Comparison of ENCODE assay signal across 10 mouse cellular contexts in genomic region chr10:25432351-25432750, GRCm38 (mm10).
A peak's percentile ranks its signal among the peaks of the same experiment; 100 is the strongest.
DNase-seq lines count a peak whose midpoint lies in the region; ATAC-seq lines count a peak whose summit lies in the region.
"Had no signal": no experiment of that assay in that cellular context is flagged by ENCODE, and none has a peak within 500 bp of the region (broad histone marks: within the 10 kb centered on the region; RNA-seq: fewer than 3 reads in every experiment).

No protein-coding gene starts in this region.

- H3K4me3 ChIP-seq in limb, embryonic 12.5 days (replicated peaks), result no peak overlapping the region
- H3K4me3 ChIP-seq in limb, embryonic 10.5 days, result no peak overlapping the region
- no peak overlapping the region for H3K4me3 ChIP-seq in stomach, embryonic 15.5 days (replicated peaks)
- H3K4me3 ChIP-seq in midbrain, embryonic 15.5 days, result no peak overlapping the region

- 47% methylated on average over 10 of the region's 10 CpGs for WGBS in limb, embryonic 12.5 days
- 60% methylated on average over 10 of the region's 10 CpGs for WGBS in limb, embryonic 10.5 days
- 34% methylated on average over 10 of the region's 10 CpGs for WGBS in stomach, embryonic 15.5 days
- WGBS in midbrain, embryonic 15.5 days, result 70% methylated on average over 10 of the region's 10 CpGs

- no peak for ATAC-seq in limb, embryonic 12.5 days (ENCODE audit: insufficient number of reproducible peaks, insufficient read depth, low FRiP score, low TSS enrichment, low read depth)
- ATAC-seq in stomach, embryonic 15.5 days (ENCODE audit: insufficient read depth, low FRiP score, low read depth), result no peak
- no peak for ATAC-seq in midbrain, embryonic 15.5 days (replicated peaks)

- peak overlapping the region; percentile 67 for H3K27ac ChIP-seq in limb, embryonic 12.5 days
- no peak overlapping the region for H3K27ac ChIP-seq in limb, embryonic 10.5 days
- peak overlapping the region; percentile 70 for H3K27ac ChIP-seq in stomach, embryonic 15.5 days
- H3K27ac ChIP-seq in midbrain, embryonic 15.5 days, result no peak overlapping the region

- DNase-seq in limb, embryonic 10.5 days (ENCODE audit: low spot score), result no peak
- DNase-seq in heart, adult 8-10 months (ENCODE audit: low spot score), result peak; percentile 72
- peak; percentile 46 to 71 for DNase-seq in kidney, postnatal 25 days
- DNase-seq in thymus, postnatal 0 days (ENCODE audit: low spot score), result no peak
- DNase-seq in spleen, postnatal 36 days (ENCODE audit: low spot score in 2 of 2), result no peak
- DNase-seq: cerebellum, adult 9-10 months had no signal

- H3K27me3 ChIP-seq in limb, embryonic 12.5 days, result no peaks in the 10 kb centered on the region
- H3K27me3 ChIP-seq in limb, embryonic 10.5 days (ENCODE audit: low read depth, poor library complexity, severe bottlenecking), result no peaks in the 10 kb centered on the region
- no peaks in the 10 kb centered on the region for H3K27me3 ChIP-seq in stomach, embryonic 15.5 days (replicated peaks)
- no peaks in the 10 kb centered on the region for H3K27me3 ChIP-seq in midbrain, embryonic 15.5 days (replicated peaks)
- H3K27me3 ChIP-seq: CH12.LX had no signal

- peak overlapping the region; percentile 19; the same call in 1 of the 2 replicates for H3K4me2 ChIP-seq in limb, embryonic 12.5 days
- peak overlapping the region; percentile 11; the same call in 1 of the 2 replicates for H3K4me2 ChIP-seq in stomach, embryonic 15.5 days
- H3K4me2 ChIP-seq in midbrain, embryonic 15.5 days, result no peak overlapping the region

- no peaks in the 10 kb centered on the region for H3K36me3 ChIP-seq in limb, embryonic 12.5 days
- no peaks in the 10 kb centered on the region for H3K36me3 ChIP-seq in limb, embryonic 10.5 days
- no peaks in the 10 kb centered on the region for H3K36me3 ChIP-seq in stomach, embryonic 15.5 days
- no peaks in the 10 kb centered on the region for H3K36me3 ChIP-seq in midbrain, embryonic 15.5 days (replicated peaks)

- no peak overlapping the region for H3K9ac ChIP-seq in limb, embryonic 12.5 days (replicated peaks)
- H3K9ac ChIP-seq in stomach, embryonic 15.5 days, result no peak overlapping the region
- H3K9ac ChIP-seq in midbrain, embryonic 15.5 days, result no peak overlapping the region

- H3K9me3 ChIP-seq in limb, embryonic 12.5 days, result no peaks in the 10 kb centered on the region
- no peaks in the 10 kb centered on the region for H3K9me3 ChIP-seq in limb, embryonic 10.5 days (replicated peaks)
- no peaks in the 10 kb centered on the region for H3K9me3 ChIP-seq in stomach, embryonic 15.5 days
- H3K9me3 ChIP-seq in midbrain, embryonic 15.5 days, result no peaks in the 10 kb centered on the region

- peaks cover 58% of the 10 kb centered on the region for H3K4me1 ChIP-seq in limb, embryonic 12.5 days (replicated peaks)
- H3K4me1 ChIP-seq in limb, embryonic 10.5 days, result peaks cover 43% of the 10 kb centered on the region
- H3K4me1 ChIP-seq in stomach, embryonic 15.5 days, result peaks cover 30% of the 10 kb centered on the region
- no peaks in the 10 kb centered on the region; the same call in 1 of the 2 replicates for H3K4me1 ChIP-seq in midbrain, embryonic 15.5 days

Comparison
In these comparisons a context has a peak if more than half of its experiments do, and no peak if none do; other contexts are left out.
1. H3K27ac ChIP-seq: peak in limb, embryonic 12.5 days (single experiment) and stomach, embryonic 15.5 days (single experiment); none in limb, embryonic 10.5 days (single experiment) and midbrain, embryonic 15.5 days (single experiment).
2. DNase-seq: peak in heart, adult 8-10 months (single experiment) and kidney, postnatal 25 days (2 of 2); none in limb, embryonic 10.5 days (single experiment), thymus, postnatal 0 days (single experiment) and spleen, postnatal 36 days (0 of 2).